Mouse (Mus musculus) brain, embryonic 14.5 days (tissue): ENCODE data around the gene Slc18b1. TPM values are rescaled to one million over a fixed set of nuclear protein-coding genes. Genes with fewer than 3 reads are reported as not detected.

Source experiments
- DNase-seq: peaks from one replicate; pipeline ENCODE4 v3.0.0-alpha.2; 2011; ENCODE audit warnings: low read depth
- CTCF ChIP-seq: fragments of 200-500 bp; IDR thresholded peaks from 2 replicates; pipeline ENCODE4 v1.5.1; 2012; ENCODE audit warnings: inconsistent platforms, mild to moderate bottlenecking, moderate library complexity, borderline replicate concordance; ENCODE audit not compliant: insufficient read depth, insufficient read length; ENCODE audit errors: extremely low read depth
- POLR2A ChIP-seq: fragments of 200-500 bp; IDR thresholded peaks from 2 replicates; pipeline ENCODE4 v1.6.1; 2012; ENCODE audit warnings: mild to moderate bottlenecking, inconsistent platforms, borderline replicate concordance; ENCODE audit not compliant: poor library complexity, insufficient read depth, insufficient read length, severe bottlenecking; ENCODE audit errors: extremely low read depth
- polyA plus RNA-seq: library from polyadenylated mRNA; depleted of rRNA; stranded (reverse); fragments of >200 nt; gene quantifications from 2 replicates; pipeline ENCODE4 v1.2.3, GENCODE M21; 2012

Slc18b1 gene
- polyA plus RNA-seq, 1 experiment: 28.3 TPM

DNA sequence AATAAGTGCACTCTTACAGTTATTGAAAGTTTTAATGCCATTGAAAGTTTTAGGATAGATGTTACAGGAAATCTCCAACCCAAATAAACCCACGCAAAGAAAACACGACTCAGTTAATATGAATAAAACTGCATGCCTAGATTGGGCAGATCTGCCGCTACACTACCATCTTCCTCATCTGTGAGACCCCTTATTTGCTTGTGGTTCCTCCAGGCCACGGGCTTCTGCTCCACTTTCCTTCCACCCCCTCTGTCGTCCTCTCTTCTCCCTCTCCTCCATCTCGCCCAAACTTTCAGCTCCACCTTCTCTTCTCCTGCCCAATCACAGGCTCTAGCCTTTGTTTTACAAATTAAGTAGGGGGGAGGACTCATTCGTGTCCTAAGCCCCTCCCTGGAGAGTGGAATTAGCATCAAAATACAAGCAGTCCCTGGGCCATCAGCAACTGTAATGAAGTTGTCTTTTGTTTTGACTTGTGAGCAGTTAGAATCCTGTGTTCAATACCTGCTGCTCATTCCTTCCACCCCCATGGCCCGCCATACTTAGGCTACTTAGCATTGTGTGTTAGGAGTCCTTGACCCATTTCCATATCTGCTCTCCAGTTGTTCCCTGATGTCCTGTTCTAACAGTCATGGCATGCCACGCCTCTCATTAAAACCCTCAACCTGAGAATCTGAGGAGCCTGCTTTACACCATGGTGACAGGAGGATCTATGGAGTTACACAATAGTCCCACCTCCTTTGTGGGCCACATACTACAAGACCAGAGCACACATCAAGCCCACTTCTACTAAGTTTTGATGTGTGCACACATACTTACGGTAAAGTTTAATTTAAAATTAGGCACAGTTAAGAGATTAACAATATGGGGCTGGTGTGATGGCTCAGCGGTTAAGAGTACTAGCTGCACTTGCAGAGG lies 16.3 kb downstream of the Slc18b1 start:
- peak; percentile 72 for DNase-seq
- no peak for TF ChIP-seq CTCF
- TF ChIP-seq POLR2A: no peak

- TF ChIP-seq CTCF: peak; percentile 73; the same call in 1 of the 2 replicates
- no peak for TF ChIP-seq POLR2A
- DNase-seq: peak; percentile 87
Measured at GRCm38 (mm10) chr10:23815168-23815567, 18.4 kb downstream of the Slc18b1 start.

GRCm38 (mm10) chr10:23816241-23816640 lies 19.5 kb downstream of the Slc18b1 start:
- TF ChIP-seq POLR2A (no peak), CTCF (no peak)
- DNase-seq: no peak

- no peak for TF ChIP-seq CTCF
- TF ChIP-seq POLR2A: no peak
- DNase-seq: no peak
Measured at GRCm38 (mm10) chr10:23826516-23826915, 29.7 kb downstream of the Slc18b1 start.

DNA sequence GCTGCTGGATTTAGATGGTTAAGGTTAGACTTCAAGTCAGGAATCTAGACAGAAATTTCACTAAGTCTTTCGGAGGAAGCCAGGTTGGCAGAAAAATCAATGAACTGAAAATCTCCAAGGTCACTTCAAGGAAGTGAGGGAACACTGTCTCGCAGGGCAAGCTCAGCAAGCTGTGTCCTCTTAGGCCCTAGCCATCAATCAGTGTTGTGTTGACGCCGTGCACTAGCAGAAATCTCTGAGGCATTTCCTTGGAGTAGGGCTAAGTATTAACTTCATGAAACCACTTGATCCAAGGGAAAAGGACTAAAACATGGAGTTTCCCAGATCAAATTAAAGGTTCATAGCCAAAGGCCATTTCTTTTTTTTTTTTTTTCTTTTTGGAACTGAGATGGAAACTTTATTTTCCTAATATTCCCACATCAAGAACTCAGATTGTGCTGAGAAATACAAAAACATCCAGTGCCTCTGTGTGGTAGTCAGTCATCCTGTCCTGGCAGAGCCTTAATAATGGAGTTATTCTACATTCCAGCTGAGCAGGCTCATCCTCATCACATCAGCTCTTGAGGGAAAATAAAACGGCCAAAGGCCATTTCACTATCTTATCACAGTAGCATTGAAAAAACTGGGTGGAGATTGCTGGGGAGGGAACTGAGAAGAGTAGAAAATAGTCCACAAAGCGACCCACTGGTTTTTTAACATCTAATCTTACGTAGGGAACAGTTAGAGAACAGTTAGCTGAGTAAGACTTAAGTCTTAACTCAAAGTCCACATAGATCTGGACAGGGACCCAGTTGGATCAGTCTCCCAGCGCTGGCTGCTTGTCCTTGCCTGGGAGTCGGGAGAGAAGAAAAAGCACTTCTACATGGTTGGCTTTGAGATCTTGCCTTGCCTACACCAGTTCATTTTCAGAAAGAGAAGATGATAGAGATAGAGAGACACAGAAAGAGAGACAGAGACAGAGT lies 39.5 kb downstream of the Slc18b1 start:
- DNase-seq: no peak
- TF ChIP-seq POLR2A (no peak), CTCF (no peak)

- DNase-seq: no peak
- TF ChIP-seq CTCF: no peak
- no peak for TF ChIP-seq POLR2A
Measured at GRCm38 (mm10) chr10:23837115-23837514, 40.3 kb downstream of the Slc18b1 start.

DNA sequence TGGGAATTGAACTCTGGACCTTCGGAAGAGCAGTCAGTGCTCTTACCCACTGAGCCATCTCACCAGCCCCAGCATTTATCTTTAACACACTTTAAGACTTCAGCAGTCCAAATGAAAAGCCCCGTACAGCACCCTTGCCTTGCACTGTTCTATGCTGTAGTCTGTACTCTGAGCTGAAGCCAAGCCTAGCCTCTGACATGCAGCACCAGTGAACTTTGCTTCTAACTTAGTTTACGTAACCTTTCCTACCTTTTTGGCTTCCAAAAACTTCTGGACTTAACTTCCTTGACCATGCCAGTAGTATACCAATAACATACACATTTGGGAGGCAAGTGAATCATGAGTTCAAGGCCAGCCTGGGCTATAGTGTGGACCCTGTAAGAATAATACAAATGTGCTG lies 42.1 kb downstream of the Slc18b1 start:
- no peak for DNase-seq
- TF ChIP-seq CTCF (no peak), POLR2A (no peak)

GRCm38 (mm10) chr10:23839368-23839767 lies 42.6 kb downstream of the Slc18b1 start:
- no peak for TF ChIP-seq CTCF
- no peak for TF ChIP-seq POLR2A
- DNase-seq: no peak

GRCm38 (mm10) chr10:23840496-23840895 lies 43.7 kb downstream of the Slc18b1 start:
- no peak for DNase-seq
- TF ChIP-seq CTCF (no peak), POLR2A (no peak)

GRCm38 (mm10) chr10:23851228-23851912 lies 54.6 kb downstream of the Slc18b1 start, which contains the start of gene Vnn3:
Gene Vnn3, plus strand, starts transcription at chr10:23851462.
- no peak for DNase-seq
- TF ChIP-seq POLR2A (no peak), CTCF (no peak)

DNA sequence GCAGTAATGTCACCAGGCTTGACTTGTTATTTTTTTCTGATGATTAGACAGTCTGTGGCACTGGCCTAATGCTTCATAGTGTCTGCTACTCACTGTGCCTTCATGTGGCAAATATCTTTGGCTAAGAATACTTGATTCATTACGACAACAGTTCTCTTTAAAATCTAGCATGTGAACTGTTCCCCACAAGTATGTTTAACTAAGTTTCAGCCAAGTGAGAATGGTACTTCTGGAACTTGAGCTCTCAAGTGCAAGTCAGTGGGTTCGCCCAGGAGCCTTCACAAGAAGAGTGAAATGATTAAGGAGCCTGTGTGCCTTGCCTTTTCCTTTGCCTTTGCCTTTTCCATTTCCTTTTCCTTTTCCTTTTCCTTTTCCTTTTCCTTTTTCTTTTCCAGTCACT lies 55.3 kb downstream of the Slc18b1 start:
- no peak for TF ChIP-seq POLR2A
- TF ChIP-seq CTCF: no peak
- DNase-seq: no peak
